Mouse (Mus musculus): ENCODE measurements around the gene Akr1b8.
"Not testable (repeated sequence)": the region's sequence is repeated elsewhere in the genome, so short reads cannot be mapped to it uniquely, and the experiment has no call there.

Gene Akr1b8

DNA sequence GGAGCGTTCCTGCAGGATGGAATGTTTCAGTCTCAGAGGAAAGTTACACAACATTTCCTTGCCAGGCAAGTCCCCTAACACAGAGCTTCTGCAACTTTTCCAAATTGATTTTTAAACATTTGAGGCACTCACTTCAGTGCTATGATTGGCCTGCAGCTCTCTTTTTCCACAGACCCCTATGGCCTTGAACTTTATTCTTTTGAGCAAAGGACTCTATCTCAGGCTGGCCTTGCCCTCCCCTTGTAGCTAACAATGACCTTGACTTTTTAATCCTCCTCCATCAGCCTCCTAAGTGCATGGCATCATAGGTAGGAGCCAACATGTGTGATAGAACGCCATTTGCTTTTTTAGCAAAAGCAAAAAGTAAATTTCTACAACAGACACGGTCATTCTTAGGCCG is 52.8 kb downstream of the Akr1b8 start:
- no peak for DNase-seq

GRCm38 (mm10) chr6:34407403-34407802 is 53.5 kb downstream of the Akr1b8 start:
- DNase-seq: no peak

DNA sequence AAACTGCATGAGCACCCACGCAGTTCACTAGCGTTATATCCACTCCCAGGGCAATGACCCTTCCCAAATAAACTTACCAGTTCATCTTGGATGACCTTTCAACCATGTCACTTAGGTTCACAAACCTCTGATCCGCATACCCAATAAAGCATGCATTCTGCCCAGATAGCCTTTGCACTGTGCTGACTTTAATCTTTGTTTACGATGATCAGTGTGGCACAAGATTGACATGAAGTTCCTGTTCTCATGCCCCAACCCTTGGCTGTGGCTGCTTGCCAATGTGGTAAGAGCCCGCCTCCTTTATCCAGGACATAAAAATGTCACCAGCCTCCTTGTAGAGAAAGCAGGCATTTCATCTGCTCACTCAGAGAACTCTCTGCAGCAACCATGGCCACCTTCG is 58.1 kb downstream of the Akr1b8 start, which contains the start of gene Akr1b7:
Gene Akr1b7, plus strand, starts transcription at position 312 of the 400 bp plus-strand sequence.
- no peak for DNase-seq

DNA sequence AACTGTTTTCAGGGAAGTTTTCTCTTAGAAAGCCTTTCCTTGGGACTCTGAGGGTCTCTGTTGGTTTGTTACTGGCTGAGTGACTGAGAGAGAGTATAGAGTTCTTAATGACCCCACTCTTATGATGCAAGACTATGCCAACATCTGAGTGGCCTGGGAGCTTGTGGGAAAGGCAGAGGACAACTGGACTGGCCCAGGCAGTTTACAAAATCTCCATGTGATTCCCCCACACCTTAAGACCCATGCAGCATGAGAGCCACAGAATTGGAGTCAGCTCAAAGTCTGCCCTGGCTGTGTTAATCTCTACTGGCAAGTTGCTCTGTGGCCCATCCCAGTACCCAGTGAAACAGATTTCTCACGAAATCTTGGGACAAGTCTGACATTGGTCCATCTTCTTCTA is 58.8 kb downstream of the Akr1b8 start:
- DNase-seq: no peak

GRCm38 (mm10) chr6:34413386-34413785 is 59.5 kb downstream of the Akr1b8 start:
- DNase-seq: not testable (repeated sequence)

DNA sequence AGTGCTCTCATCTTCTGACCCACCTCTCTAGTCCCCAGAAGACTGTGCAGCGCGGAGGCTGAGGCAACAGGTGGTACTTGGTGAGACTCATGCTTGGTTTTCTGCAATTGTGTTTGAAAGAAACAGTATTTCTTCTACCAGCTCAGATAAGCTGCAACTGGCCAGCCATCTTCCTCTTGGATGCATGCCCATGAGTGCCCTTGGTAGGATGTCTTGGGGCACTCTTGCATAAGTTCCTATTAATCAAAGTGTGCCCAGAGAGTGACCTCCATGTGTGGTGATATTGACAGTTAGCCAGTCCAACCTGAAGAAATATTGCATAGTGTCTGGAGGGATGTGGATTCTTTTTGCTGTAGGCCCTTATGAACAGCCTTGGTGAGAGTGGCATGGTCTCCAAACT is 62.6 kb downstream of the Akr1b8 start:
- no peak for DNase-seq

All from spleen, adult 18-20 months (tissue).